Comparison of ENCODE assay signal across 14 mouse cellular contexts in genomic region chr2:22293579-22294446, GRCm38 (mm10).
A peak's percentile ranks its signal among the peaks of the same experiment; 100 is the strongest.
DNase-seq lines count a peak whose midpoint lies in the region; ATAC-seq lines count a peak whose summit lies in the region.
"Had no signal": no experiment of that assay in that cellular context is flagged by ENCODE, and none has a peak within 500 bp of the region (broad histone marks: within the 10 kb centered on the region; RNA-seq: fewer than 3 reads in every experiment).

No protein-coding gene starts in this region.

- peak; percentile 86 for ATAC-seq in forebrain, embryonic 11.5 days (replicated peaks; ENCODE audit: low FRiP score)
- peak; percentile 94 for ATAC-seq in forebrain, embryonic 15.5 days (replicated peaks)
- ATAC-seq in midbrain, embryonic 12.5 days (ENCODE audit: low FRiP score, low read depth) = peak; percentile 85
- peak; percentile 74; the same call in 1 of the 2 replicates for ATAC-seq in neural tube, embryonic 15.5 days (ENCODE audit: low FRiP score)
- ATAC-seq in frontal cortex, adult (ENCODE audit: low TSS enrichment) = no peak
- ATAC-seq: liver, postnatal 0 days; Patski had no signal

- H3K36me3 ChIP-seq in forebrain, embryonic 11.5 days (ENCODE audit: control insufficient read depth, insufficient read depth, low read length) = no peaks in the 10 kb centered on the region
- H3K36me3 ChIP-seq in forebrain, embryonic 10.5 days (replicated peaks) = no peaks in the 10 kb centered on the region
- no peaks in the 10 kb centered on the region for H3K36me3 ChIP-seq in forebrain, embryonic 15.5 days
- no peaks in the 10 kb centered on the region for H3K36me3 ChIP-seq in midbrain, embryonic 12.5 days
- no peaks in the 10 kb centered on the region for H3K36me3 ChIP-seq in neural tube, embryonic 15.5 days

- DNase-seq in forebrain, embryonic 11.5 days (ENCODE audit: low spot score) = no peak
- no peak for DNase-seq in forebrain, embryonic 10.5 days (ENCODE audit: extremely low spot score, low spot score)
- DNase-seq in adrenal gland, adult 8-10 months = no peak
- DNase-seq in heart, adult 18-20 months = no peak
- DNase-seq: cerebellum, adult 11 months; cerebellum, postnatal 36 days; liver, postnatal 0 days; lung, postnatal 4 days had no signal

- H3K27me3 ChIP-seq in forebrain, embryonic 11.5 days (ENCODE audit: control insufficient read depth, insufficient read depth, low read length) = no peaks in the 10 kb centered on the region
- H3K27me3 ChIP-seq in forebrain, embryonic 10.5 days (ENCODE audit: poor library complexity, severe bottlenecking) = no peaks in the 10 kb centered on the region
- H3K27me3 ChIP-seq in forebrain, embryonic 15.5 days = no peaks in the 10 kb centered on the region
- H3K27me3 ChIP-seq in midbrain, embryonic 12.5 days = no peaks in the 10 kb centered on the region
- no peaks in the 10 kb centered on the region for H3K27me3 ChIP-seq in neural tube, embryonic 15.5 days (replicated peaks)
- H3K27me3 ChIP-seq: Patski had no signal

- peak overlapping the region; percentile 53; the same call in 1 of the 2 replicates for H3K27ac ChIP-seq in forebrain, embryonic 11.5 days (ENCODE audit: low read depth, low read length)
- H3K27ac ChIP-seq in forebrain, embryonic 10.5 days = no peak overlapping the region
- H3K27ac ChIP-seq in forebrain, embryonic 15.5 days (replicated peaks) = peak overlapping the region; percentile 91
- H3K27ac ChIP-seq in midbrain, embryonic 12.5 days (replicated peaks) = no peak overlapping the region; the same call in 1 of the 2 replicates
- H3K27ac ChIP-seq in neural tube, embryonic 15.5 days (replicated peaks) = peak overlapping the region; percentile 71
- H3K27ac ChIP-seq: kidney, postnatal 0 days had no signal

- H3K4me1 ChIP-seq in forebrain, embryonic 11.5 days (replicated peaks; ENCODE audit: control insufficient read depth, insufficient read depth, low read length) = peaks cover 3% of the 10 kb centered on the region; the same call in 1 of the 2 replicates
- peaks cover 15% of the 10 kb centered on the region for H3K4me1 ChIP-seq in forebrain, embryonic 10.5 days
- peaks cover 24% of the 10 kb centered on the region for H3K4me1 ChIP-seq in forebrain, embryonic 15.5 days
- peaks cover 5% of the 10 kb centered on the region; the same call in 1 of the 2 replicates for H3K4me1 ChIP-seq in midbrain, embryonic 12.5 days
- peaks cover 4% of the 10 kb centered on the region; the same call in 1 of the 2 replicates for H3K4me1 ChIP-seq in neural tube, embryonic 15.5 days

- H3K4me2 ChIP-seq in forebrain, embryonic 11.5 days (ENCODE audit: low read depth, low read length, severe bottlenecking) = no peak overlapping the region
- H3K4me2 ChIP-seq in forebrain, embryonic 15.5 days (replicated peaks) = peak overlapping the region; percentile 8; the same call in 1 of the 2 replicates
- H3K4me2 ChIP-seq in midbrain, embryonic 12.5 days (replicated peaks) = no peak overlapping the region
- H3K4me2 ChIP-seq in neural tube, embryonic 15.5 days = peak overlapping the region; percentile 27

- no peak overlapping the region for H3K4me3 ChIP-seq in forebrain, embryonic 11.5 days (ENCODE audit: low read depth, low read length)
- no peak overlapping the region for H3K4me3 ChIP-seq in forebrain, embryonic 10.5 days
- H3K4me3 ChIP-seq in forebrain, embryonic 15.5 days = no peak overlapping the region
- H3K4me3 ChIP-seq in midbrain, embryonic 12.5 days = no peak overlapping the region
- no peak overlapping the region for H3K4me3 ChIP-seq in neural tube, embryonic 15.5 days (replicated peaks)

- WGBS in forebrain, embryonic 11.5 days = 44% methylated on average over 11 of the region's 11 CpGs
- WGBS in forebrain, embryonic 10.5 days = 62% methylated on average over 11 of the region's 11 CpGs
- 17% methylated on average over 11 of the region's 11 CpGs for WGBS in forebrain, embryonic 15.5 days
- WGBS in midbrain, embryonic 12.5 days = 51% methylated on average over 11 of the region's 11 CpGs
- WGBS in neural tube, embryonic 15.5 days = 42% methylated on average over 11 of the region's 11 CpGs

- H3K9me3 ChIP-seq in forebrain, embryonic 11.5 days (ENCODE audit: control insufficient read depth, low read length) = no peaks in the 10 kb centered on the region
- no peaks in the 10 kb centered on the region for H3K9me3 ChIP-seq in forebrain, embryonic 10.5 days
- no peaks in the 10 kb centered on the region for H3K9me3 ChIP-seq in forebrain, embryonic 15.5 days
- H3K9me3 ChIP-seq in midbrain, embryonic 12.5 days = no peaks in the 10 kb centered on the region
- no peaks in the 10 kb centered on the region for H3K9me3 ChIP-seq in neural tube, embryonic 15.5 days (replicated peaks)

- no peak overlapping the region for H3K9ac ChIP-seq in forebrain, embryonic 11.5 days (ENCODE audit: low read length)
- H3K9ac ChIP-seq in forebrain, embryonic 15.5 days (replicated peaks) = no peak overlapping the region
- no peak overlapping the region for H3K9ac ChIP-seq in midbrain, embryonic 12.5 days (replicated peaks)
- H3K9ac ChIP-seq in neural tube, embryonic 15.5 days (replicated peaks) = no peak overlapping the region
- H3K9ac ChIP-seq: liver, postnatal 0 days had no signal

Comparison
In these comparisons a context has a peak if more than half of its experiments do, and no peak if none do; other contexts are left out.
1. H3K27ac ChIP-seq: peak in forebrain, embryonic 11.5 days (single experiment), forebrain, embryonic 15.5 days (single experiment) and neural tube, embryonic 15.5 days (single experiment); none in forebrain, embryonic 10.5 days (single experiment) and midbrain, embryonic 12.5 days (single experiment).
2. H3K4me2 ChIP-seq: peak in forebrain, embryonic 15.5 days (single experiment) and neural tube, embryonic 15.5 days (single experiment); none in forebrain, embryonic 11.5 days (single experiment) and midbrain, embryonic 12.5 days (single experiment).